Mouse (Mus musculus): ENCODE data around the gene Akap1.
A peak's percentile ranks its signal among the peaks of the same experiment; 100 is the strongest.
"Not testable (repeated sequence)": the region's sequence is repeated elsewhere in the genome, so short reads cannot be mapped to it uniquely, and the experiment has no call there.

Gene Akap1

GRCm38 (mm10) chr11:88864458-88865197 is at the start of gene Akap1:
Akap1 (minus strand) TSS chr11:88864586.
- DNase-seq, result peak; percentile 98

- DNase-seq, result peak; percentile 83
Observed at GRCm38 (mm10) chr11:88909388-88910036, 45.1 kb upstream of the Akap1 start.

GRCm38 (mm10) chr11:88908557-88909211 is 44.3 kb upstream of the Akap1 start:
- peak; percentile 84 for DNase-seq

GRCm38 (mm10) chr11:88907886-88908285 is 43.5 kb upstream of the Akap1 start:
- no peak for DNase-seq

GRCm38 (mm10) chr11:88905621-88906020 is 41.2 kb upstream of the Akap1 start:
- DNase-seq, result no peak

GRCm38 (mm10) chr11:88904080-88904479 is 39.7 kb upstream of the Akap1 start:
- DNase-seq, result no peak

- DNase-seq, result no peak
Observed at GRCm38 (mm10) chr11:88902762-88903161, 38.4 kb upstream of the Akap1 start.

GRCm38 (mm10) chr11:88901341-88901802 is 37.0 kb upstream of the Akap1 start:
- DNase-seq, result peak; percentile 53

GRCm38 (mm10) chr11:88899561-88899960 is 35.2 kb upstream of the Akap1 start:
- DNase-seq, result no peak

GRCm38 (mm10) chr11:88898380-88898763 is 34.0 kb upstream of the Akap1 start:
- no peak for DNase-seq

- peak; percentile 30 for DNase-seq
Observed at GRCm38 (mm10) chr11:88897624-88898379, 33.4 kb upstream of the Akap1 start.

GRCm38 (mm10) chr11:88895800-88896232 is 31.4 kb upstream of the Akap1 start:
- not testable (repeated sequence) for DNase-seq

- peak; percentile 33 for DNase-seq
Observed at GRCm38 (mm10) chr11:88895235-88895634, 30.8 kb upstream of the Akap1 start.

- not testable (repeated sequence) for DNase-seq
Observed at GRCm38 (mm10) chr11:88894279-88894678, 29.9 kb upstream of the Akap1 start.

- not testable (repeated sequence) for DNase-seq
Observed at GRCm38 (mm10) chr11:88893501-88893900, 29.1 kb upstream of the Akap1 start.

GRCm38 (mm10) chr11:88892789-88893188 is 28.4 kb upstream of the Akap1 start:
- DNase-seq, result not testable (repeated sequence)

GRCm38 (mm10) chr11:88891921-88892561 is 27.7 kb upstream of the Akap1 start:
- DNase-seq, result peak; percentile 55

GRCm38 (mm10) chr11:88891446-88891845 is 27.1 kb upstream of the Akap1 start:
- DNase-seq, result not testable (repeated sequence)

GRCm38 (mm10) chr11:88890904-88891303 is 26.5 kb upstream of the Akap1 start:
- not testable (repeated sequence) for DNase-seq

- DNase-seq, result no peak
Observed at GRCm38 (mm10) chr11:88888996-88889395, 24.6 kb upstream of the Akap1 start.

GRCm38 (mm10) chr11:88884376-88885065 is 20.1 kb upstream of the Akap1 start:
- DNase-seq, result no peak

GRCm38 (mm10) chr11:88878011-88878410 is 13.6 kb upstream of the Akap1 start:
- no peak for DNase-seq

All from lung, postnatal 10 days (tissue).